Mouse (Mus musculus) intestine, embryonic 15.5 days (tissue): ENCODE results near the gene Lpar3. TPM values are rescaled to one million over a fixed set of nuclear protein-coding genes. Genes with fewer than 3 reads are reported as not detected.

Source experiments
- ATAC-seq: fragments of 200-750 bp; cut with Nextera tagmentation; 2 replicates; pipeline ENCODE4 v1.8.0; 2017; ENCODE audit warnings: moderate TSS enrichment, moderate library complexity
- H3K27ac ChIP-seq: fragments of 300-500 bp; sonication (generic); 2 replicates; pipeline ENCODE4 v1.5.1; 2015; ENCODE audit warnings: mild to moderate bottlenecking, inconsistent platforms
- H3K27me3 ChIP-seq: fragments of 300-500 bp; sonication (generic); replicated peaks from 2 replicates; pipeline ENCODE4 v1.6.1; 2015; ENCODE audit warnings: inconsistent platforms
- H3K36me3 ChIP-seq: fragments of 300-500 bp; sonication (generic); 2 replicates; pipeline ENCODE4 v1.6.1; 2015; ENCODE audit warnings: inconsistent platforms
- H3K4me1 ChIP-seq: fragments of 300-500 bp; sonication (generic); replicated peaks from 2 replicates; pipeline ENCODE4 v1.6.1; 2015; ENCODE audit warnings: inconsistent platforms
- H3K4me2 ChIP-seq: fragments of 300-500 bp; sonication (generic); replicated peaks from 2 replicates; pipeline ENCODE4 v1.6.1; 2015; ENCODE audit warnings: mild to moderate bottlenecking, inconsistent platforms
- H3K4me3 ChIP-seq: fragments of 300-500 bp; sonication (generic); replicated peaks from 2 replicates; pipeline ENCODE4 v1.5.1; 2015; ENCODE audit warnings: inconsistent platforms
- H3K9ac ChIP-seq: fragments of 300-500 bp; sonication (generic); 2 replicates; pipeline ENCODE4 v1.6.1; 2015; ENCODE audit warnings: inconsistent platforms
- H3K9me3 ChIP-seq: fragments of 300-500 bp; sonication (generic); 2 replicates; pipeline ENCODE4 v1.6.1; 2016; ENCODE audit warnings: inconsistent platforms
- WGBS: fragments of 180-500 bp; shearing (Covaris S2); methylation state at CpG from one replicate; pipeline ENCODE4 v1.1.7; 2015; 5-methylcytosine and 5-hydroxymethylcytosine counted together
- polyA plus RNA-seq: library from polyadenylated mRNA; unstranded; fragments of >200 nt; fragmentation: Nextera tagmentation; extraction: Ambion mirVana; gene quantifications from 2 replicates; pipeline ENCODE4 v1.2.1, GENCODE M21; 2015

Gene Lpar3
- polyA plus RNA-seq, 1 experiment from 2014 or later, result 1.9 TPM

- Histone ChIP-seq H3K4me2 (no peak overlapping the region), H3K9ac (no peak overlapping the region), H3K4me1 (no peaks in the 10 kb centered on the region), H3K9me3 (no peaks in the 10 kb centered on the region), H3K27me3 (no peaks in the 10 kb centered on the region), H3K4me3 (no peak overlapping the region), H3K36me3 (no peaks in the 10 kb centered on the region), H3K27ac (no peak overlapping the region)
- ATAC-seq, result no peak
- WGBS, result 34% methylated on average over 5 of the region's 5 CpGs
These were observed 7.4 kb upstream of the Lpar3 start for GRCm38 (mm10) chr3:146213336-146213735.

- no peak overlapping the region for H3K4me3 ChIP-seq
- no peak overlapping the region for H3K4me2 ChIP-seq
- 89% methylated on average over 3 of the region's 3 CpGs for WGBS
- H3K9me3 ChIP-seq, result no peaks in the 10 kb centered on the region
- H3K27ac ChIP-seq, result no peak overlapping the region
- no peaks in the 10 kb centered on the region for H3K36me3 ChIP-seq
- no peak for ATAC-seq
- H3K27me3 ChIP-seq, result peaks cover 4% of the 10 kb centered on the region; the same call in 1 of the 2 replicates
- H3K4me1 ChIP-seq, result 0 out of 2 replicates have a peak, but pooled peaks cover 2% of the 10 kb centered on the region
- no peak overlapping the region for H3K9ac ChIP-seq
These were observed 4.2 kb upstream of the Lpar3 start for GRCm38 (mm10) chr3:146216561-146216960.

GRCm38 (mm10) chr3:146224271-146224670, 3.5 kb downstream of the Lpar3 start:
- 0 out of 2 replicates have a peak, but pooled peaks cover 2% of the 10 kb centered on the region for H3K4me1 ChIP-seq
- H3K36me3 ChIP-seq, result no peaks in the 10 kb centered on the region
- 51% methylated on average over 4 of the region's 4 CpGs for WGBS
- no peaks in the 10 kb centered on the region for H3K9me3 ChIP-seq
- H3K27me3 ChIP-seq, result peaks cover 4% of the 10 kb centered on the region; the same call in 1 of the 2 replicates
- H3K9ac ChIP-seq, result no peak overlapping the region
- peak; percentile 29; the same call in 1 of the 2 replicates for ATAC-seq
- no peak overlapping the region for H3K4me3 ChIP-seq
- H3K27ac ChIP-seq, result no peak overlapping the region
- H3K4me2 ChIP-seq, result no peak overlapping the region

GRCm38 (mm10) chr3:146225061-146225761, 4.4 kb downstream of the Lpar3 start:
- Histone ChIP-seq H3K4me1 (0 out of 2 replicates have a peak, but pooled peaks cover 2% of the 10 kb centered on the region), H3K4me3 (no peak overlapping the region), H3K27ac (no peak overlapping the region), H3K9me3 (no peaks in the 10 kb centered on the region), H3K9ac (no peak overlapping the region), H3K36me3 (no peaks in the 10 kb centered on the region), H3K27me3 (peaks cover 4% of the 10 kb centered on the region; the same call in 1 of the 2 replicates), H3K4me2 (no peak overlapping the region)
- WGBS, result 73% methylated on average over 7 of the region's 7 CpGs
- ATAC-seq, result no peak

GRCm38 (mm10) chr3:146227427-146227826, 6.7 kb downstream of the Lpar3 start:
- Histone ChIP-seq H3K36me3 (no peaks in the 10 kb centered on the region), H3K27me3 (no peaks in the 10 kb centered on the region), H3K9me3 (no peaks in the 10 kb centered on the region), H3K4me2 (no peak overlapping the region), H3K9ac (no peak overlapping the region), H3K4me3 (no peak overlapping the region), H3K4me1 (no peaks in the 10 kb centered on the region), H3K27ac (no peak overlapping the region)
- WGBS, result 68% methylated on average over 3 of the region's 3 CpGs
- ATAC-seq, result peak; percentile 63

GRCm38 (mm10) chr3:146228559-146229310, 8.0 kb downstream of the Lpar3 start:
- H3K27ac ChIP-seq, result no peak overlapping the region
- no peaks in the 10 kb centered on the region for H3K4me1 ChIP-seq
- H3K36me3 ChIP-seq, result no peaks in the 10 kb centered on the region
- no peaks in the 10 kb centered on the region for H3K27me3 ChIP-seq
- no peaks in the 10 kb centered on the region for H3K9me3 ChIP-seq
- H3K4me3 ChIP-seq, result no peak overlapping the region
- no peak overlapping the region for H3K9ac ChIP-seq
- H3K4me2 ChIP-seq, result no peak overlapping the region
- WGBS, result 82% methylated on average over 13 of the region's 13 CpGs
- ATAC-seq, result no peak

- H3K36me3 ChIP-seq, result no peaks in the 10 kb centered on the region
- H3K4me1 ChIP-seq, result 0 out of 2 replicates have a peak, but pooled peaks cover 5% of the 10 kb centered on the region
- no peak overlapping the region for H3K4me2 ChIP-seq
- no peak for ATAC-seq
- 45% methylated on average over 7 of the region's 7 CpGs for WGBS
- no peaks in the 10 kb centered on the region for H3K27me3 ChIP-seq
- H3K27ac ChIP-seq, result no peak overlapping the region
- no peak overlapping the region for H3K9ac ChIP-seq
- no peak overlapping the region for H3K4me3 ChIP-seq
- H3K9me3 ChIP-seq, result no peaks in the 10 kb centered on the region
These were observed 11.9 kb downstream of the Lpar3 start for GRCm38 (mm10) chr3:146232708-146233107.

GRCm38 (mm10) chr3:146233741-146234140, 13.0 kb downstream of the Lpar3 start:
- H3K9me3 ChIP-seq, result no peaks in the 10 kb centered on the region
- no peak for ATAC-seq
- WGBS, result 45% methylated on average over 4 of the region's 4 CpGs

GRCm38 (mm10) chr3:146234530-146234929, 13.8 kb downstream of the Lpar3 start:
- no peaks in the 10 kb centered on the region for H3K27me3 ChIP-seq
- no peak overlapping the region for H3K9ac ChIP-seq
- 42% methylated on average over 10 of the region's 10 CpGs for WGBS
- no peak overlapping the region for H3K27ac ChIP-seq
- H3K4me1 ChIP-seq, result 0 out of 2 replicates have a peak, but pooled peaks cover 5% of the 10 kb centered on the region
- no peaks in the 10 kb centered on the region for H3K9me3 ChIP-seq
- H3K36me3 ChIP-seq, result no peaks in the 10 kb centered on the region
- H3K4me2 ChIP-seq, result no peak overlapping the region
- ATAC-seq, result peak; percentile 36; the same call in 1 of the 2 replicates
- no peak overlapping the region for H3K4me3 ChIP-seq

More at GRCm38 (mm10) chr3:146233741-146234140, 13.0 kb downstream of the Lpar3 start:
- no peaks in the 10 kb centered on the region for H3K27me3 ChIP-seq
- H3K36me3 ChIP-seq, result no peaks in the 10 kb centered on the region
- no peak overlapping the region for H3K27ac ChIP-seq
- H3K9ac ChIP-seq, result no peak overlapping the region
- H3K4me2 ChIP-seq, result no peak overlapping the region
- 0 out of 2 replicates have a peak, but pooled peaks cover 5% of the 10 kb centered on the region for H3K4me1 ChIP-seq
- H3K4me3 ChIP-seq, result no peak overlapping the region

GRCm38 (mm10) chr3:146236280-146236679, 15.5 kb downstream of the Lpar3 start:
- Histone ChIP-seq H3K4me3 (no peak overlapping the region), H3K27ac (no peak overlapping the region), H3K9ac (no peak overlapping the region), H3K4me2 (no peak overlapping the region), H3K36me3 (no peaks in the 10 kb centered on the region), H3K9me3 (no peaks in the 10 kb centered on the region), H3K27me3 (no peaks in the 10 kb centered on the region), H3K4me1 (0 out of 2 replicates have a peak, but pooled peaks cover 5% of the 10 kb centered on the region)
- WGBS, result 43% methylated on average over 8 of the region's 8 CpGs
- ATAC-seq, result no peak

- Histone ChIP-seq H3K9me3 (no peaks in the 10 kb centered on the region), H3K27ac (no peak overlapping the region), H3K9ac (no peak overlapping the region), H3K4me3 (no peak overlapping the region), H3K27me3 (no peaks in the 10 kb centered on the region), H3K4me1 (0 out of 2 replicates have a peak, but pooled peaks cover 5% of the 10 kb centered on the region), H3K36me3 (no peaks in the 10 kb centered on the region), H3K4me2 (no peak overlapping the region)
- ATAC-seq, result no peak
- 85% methylated on average over 5 of the region's 5 CpGs for WGBS
These were observed 16.9 kb downstream of the Lpar3 start for GRCm38 (mm10) chr3:146237676-146238075.

GRCm38 (mm10) chr3:146244630-146245029, 23.9 kb downstream of the Lpar3 start:
- 77% methylated on average over 1 of the region's 1 CpGs for WGBS
- H3K4me3 ChIP-seq, result no peak overlapping the region
- H3K9ac ChIP-seq, result no peak overlapping the region
- no peaks in the 10 kb centered on the region for H3K9me3 ChIP-seq
- ATAC-seq, result no peak
- H3K36me3 ChIP-seq, result no peaks in the 10 kb centered on the region
- no peak overlapping the region for H3K4me2 ChIP-seq
- H3K27me3 ChIP-seq, result no peaks in the 10 kb centered on the region
- no peak overlapping the region for H3K27ac ChIP-seq
- H3K4me1 ChIP-seq, result no peaks in the 10 kb centered on the region
